Mouse (Mus musculus) spleen, adult 12 weeks (tissue): ENCODE measurements around the gene Slc35c1.
"Not testable (repeated sequence)": the region's sequence is repeated elsewhere in the genome, so short reads cannot be mapped to it uniquely, and the experiment has no call there.

Source experiments
- DNase-seq: peaks from one replicate; pipeline ENCODE4 v3.0.0; 2022; ENCODE audit warnings: low spot score

Slc35c1 gene

GRCm38 (mm10) chr2:92459921-92460707, at the start of gene Slc35c1:
Slc35c1 (minus strand) TSS chr2:92460538.
- DNase-seq: peak; percentile 37

GRCm38 (mm10) chr2:92505291-92505690, 45.0 kb upstream of the Slc35c1 start:
- no peak for DNase-seq

GRCm38 (mm10) chr2:92503421-92503820, 43.1 kb upstream of the Slc35c1 start:
- no peak for DNase-seq

- no peak for DNase-seq
These were observed 39.5 kb upstream of the Slc35c1 start for GRCm38 (mm10) chr2:92499701-92500322.

GRCm38 (mm10) chr2:92497112-92497511, 36.8 kb upstream of the Slc35c1 start:
- no peak for DNase-seq

- DNase-seq: no peak
These were observed 36.3 kb upstream of the Slc35c1 start for GRCm38 (mm10) chr2:92496681-92497080.

- no peak for DNase-seq
These were observed 34.6 kb upstream of the Slc35c1 start for GRCm38 (mm10) chr2:92494956-92495355.

- no peak for DNase-seq
These were observed 34.1 kb upstream of the Slc35c1 start for GRCm38 (mm10) chr2:92494423-92494822.

GRCm38 (mm10) chr2:92493656-92494390, 33.5 kb upstream of the Slc35c1 start:
- DNase-seq: no peak

- no peak for DNase-seq
These were observed 31.7 kb upstream of the Slc35c1 start for GRCm38 (mm10) chr2:92491950-92492501.

- DNase-seq: no peak
These were observed 30.2 kb upstream of the Slc35c1 start for GRCm38 (mm10) chr2:92490541-92490940.

- DNase-seq: no peak
These were observed 27.5 kb upstream of the Slc35c1 start for GRCm38 (mm10) chr2:92487791-92488190.

- no peak for DNase-seq
These were observed 26.6 kb upstream of the Slc35c1 start for GRCm38 (mm10) chr2:92486911-92487310.

- peak; percentile 60 for DNase-seq
These were observed 26.1 kb upstream of the Slc35c1 start for GRCm38 (mm10) chr2:92486403-92486802.

GRCm38 (mm10) chr2:92485640-92486295, 25.4 kb upstream of the Slc35c1 start:
- DNase-seq: no peak

GRCm38 (mm10) chr2:92484256-92485025, 24.1 kb upstream of the Slc35c1 start:
- no peak for DNase-seq

- DNase-seq: no peak
These were observed 23.2 kb upstream of the Slc35c1 start for GRCm38 (mm10) chr2:92483505-92483904.

GRCm38 (mm10) chr2:92482551-92482950, 22.2 kb upstream of the Slc35c1 start:
- DNase-seq: no peak

- DNase-seq: no peak
These were observed 18.0 kb upstream of the Slc35c1 start for GRCm38 (mm10) chr2:92478313-92478688.

GRCm38 (mm10) chr2:92477672-92478312, 17.5 kb upstream of the Slc35c1 start:
- DNase-seq: no peak

GRCm38 (mm10) chr2:92476580-92476979, 16.2 kb upstream of the Slc35c1 start:
- DNase-seq: not testable (repeated sequence)
